Mouse (Mus musculus) kidney, postnatal 25 days (tissue): ENCODE data around the gene Man2b1.

Experiments
- DNase-seq, 2 experiments: peaks; one replicate each; pipeline ENCODE4 v3.0.0; 2021; ENCODE audit warnings: mixed read lengths in 2 of 2

Gene Man2b1

DNA sequence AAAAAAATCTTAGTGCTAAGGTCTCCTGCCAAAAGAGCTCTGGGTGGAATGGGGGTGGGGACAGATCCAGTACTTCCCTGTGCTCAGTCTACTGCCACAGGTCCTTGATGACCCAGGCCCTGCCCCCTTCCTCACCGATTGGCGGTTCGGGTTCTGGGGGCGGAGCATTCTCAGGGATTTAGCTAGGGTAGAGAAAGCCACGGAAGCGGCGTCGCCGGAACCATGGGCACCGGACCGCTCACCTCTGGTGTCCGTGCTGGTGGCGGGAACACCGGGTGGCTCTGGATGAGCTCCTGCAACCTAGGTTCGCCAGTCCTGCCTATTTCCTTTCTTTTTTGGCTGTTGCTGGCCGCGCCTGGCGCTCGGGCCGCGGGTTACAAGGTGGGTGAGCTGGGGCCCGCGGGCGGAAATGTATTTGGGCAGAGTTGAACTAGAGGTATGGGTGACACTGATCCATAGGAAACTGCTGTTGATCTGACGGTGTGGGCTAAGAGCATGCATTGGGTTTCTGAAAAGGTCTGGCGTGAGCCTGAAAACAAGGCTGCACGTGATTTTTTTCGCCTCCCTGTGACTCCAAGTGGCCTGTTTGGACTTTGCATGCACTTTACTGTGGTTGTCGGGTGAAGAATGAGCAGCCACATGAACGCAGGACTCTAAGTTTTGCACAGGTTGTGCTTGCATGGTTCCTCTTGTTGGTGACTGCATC lies at the start of gene Man2b1:
Gene Man2b1 (plus strand): TSS at position 163 of the 706 bp plus-strand sequence.
- DNase-seq = peak; percentile 95 to 97

DNA sequence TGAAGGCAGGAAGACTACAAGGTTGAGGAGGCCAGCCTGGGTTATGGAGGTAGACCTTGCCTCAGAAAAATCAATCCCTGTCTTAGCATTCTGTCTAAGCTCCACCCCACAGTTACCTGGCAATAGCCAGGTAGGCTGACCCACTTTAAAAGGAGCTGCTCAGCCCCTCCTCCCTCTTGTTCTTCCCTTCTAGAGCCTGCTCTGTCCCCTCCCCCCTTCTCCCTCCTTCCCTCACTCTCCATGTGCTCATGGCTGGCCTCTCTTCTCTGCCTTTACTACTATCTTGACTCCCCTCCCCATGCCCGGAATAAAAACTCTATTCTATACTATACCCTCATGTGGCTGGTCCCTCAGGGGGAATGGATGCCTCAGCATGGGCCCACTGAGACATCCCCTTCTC lies 49.2 kb upstream of the Man2b1 start:
- peak; percentile 40 to 58 for DNase-seq

DNA sequence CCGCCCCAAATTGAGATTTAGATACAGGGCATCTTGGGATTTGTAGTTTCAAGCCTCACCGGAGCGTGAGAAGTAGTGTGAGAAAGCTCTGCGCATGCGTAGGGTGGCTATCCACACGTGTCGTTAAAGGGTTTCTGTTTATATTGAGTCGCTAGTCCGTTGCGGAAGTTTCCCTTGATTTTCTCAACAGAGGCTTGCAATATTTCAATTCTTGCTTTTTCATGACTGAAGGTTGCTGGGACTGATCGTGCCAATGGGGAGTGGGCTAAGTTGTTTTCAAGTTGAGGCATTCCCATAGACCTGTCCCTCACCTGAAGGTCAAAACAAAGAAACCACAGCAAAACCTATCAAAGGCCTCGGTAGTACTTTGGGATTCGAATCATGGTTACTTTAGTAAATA lies 48.3 kb upstream of the Man2b1 start:
- peak; percentile 89 to 91 for DNase-seq

DNA sequence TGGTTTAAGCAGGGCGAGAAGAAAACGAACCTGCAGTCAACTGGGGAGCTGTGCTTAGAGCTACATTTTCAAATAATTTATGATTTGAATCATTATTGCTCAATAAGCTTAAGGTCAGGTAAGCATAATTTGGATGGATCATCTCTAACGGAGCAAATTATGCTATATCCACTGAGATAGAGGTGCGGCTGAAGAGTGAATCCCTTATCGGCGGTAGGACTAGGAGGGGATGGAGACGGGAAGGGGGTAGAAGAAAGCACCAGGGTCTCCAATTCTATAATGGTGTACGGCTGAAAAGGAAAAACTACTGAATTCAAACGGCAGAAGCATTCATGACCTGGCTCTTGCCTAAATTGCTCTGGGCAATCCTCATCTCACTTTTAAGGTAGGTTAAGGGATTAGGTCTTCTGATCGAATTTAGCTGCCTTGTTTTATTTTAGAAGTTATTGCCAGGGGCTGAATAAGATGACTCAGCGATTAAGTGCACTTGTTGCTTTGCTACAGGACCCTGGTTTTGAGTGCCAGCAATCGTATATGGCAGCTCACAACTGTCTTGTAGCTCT lies 47.8 kb upstream of the Man2b1 start:
- DNase-seq = no peak

DNA sequence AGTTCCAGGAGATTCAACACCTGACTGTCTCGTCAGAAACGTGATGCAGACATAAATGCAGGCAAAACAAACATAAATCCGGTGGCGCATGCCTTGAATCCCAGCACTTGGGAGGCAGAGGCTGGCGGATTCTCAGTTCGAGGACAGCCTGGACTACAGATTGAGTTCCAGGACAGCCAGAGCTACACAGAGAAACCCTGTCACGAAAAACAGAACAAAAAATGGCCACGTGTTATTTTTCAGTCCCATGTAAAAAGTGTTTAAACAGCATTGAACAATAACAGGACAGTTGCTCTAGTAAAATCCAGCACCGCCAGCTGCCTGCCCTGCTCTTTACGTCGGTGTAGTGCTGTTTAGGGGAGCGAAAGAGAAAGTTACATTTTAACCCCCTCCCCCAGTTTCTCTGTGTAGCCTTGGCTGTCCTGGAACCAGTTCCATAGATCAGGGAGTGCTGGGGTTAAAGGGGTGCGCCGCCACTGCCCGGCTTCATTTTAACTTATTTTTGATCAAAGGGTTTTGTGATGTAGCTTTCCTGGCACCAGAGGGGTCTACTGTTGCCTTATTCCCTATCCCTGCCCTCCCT lies 47.3 kb upstream of the Man2b1 start:
- peak; percentile 34 to 44 for DNase-seq

DNA sequence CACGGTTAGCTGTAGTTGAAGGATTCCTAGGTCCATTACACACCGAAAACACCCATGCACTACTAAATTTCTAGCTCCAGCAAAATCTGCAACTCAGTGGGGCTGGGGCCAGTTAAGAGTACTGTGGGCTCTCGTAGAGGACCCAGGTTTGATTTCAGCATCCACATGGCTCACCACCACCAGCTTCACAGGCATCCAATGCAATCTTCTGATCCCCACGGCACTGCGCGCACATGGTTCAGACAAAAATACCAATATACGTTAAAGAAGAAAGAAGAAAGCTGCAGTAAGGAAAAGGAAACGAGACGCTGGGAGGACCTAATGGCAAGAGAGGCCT lies 46.7 kb upstream of the Man2b1 start:
- no peak for DNase-seq

DNA sequence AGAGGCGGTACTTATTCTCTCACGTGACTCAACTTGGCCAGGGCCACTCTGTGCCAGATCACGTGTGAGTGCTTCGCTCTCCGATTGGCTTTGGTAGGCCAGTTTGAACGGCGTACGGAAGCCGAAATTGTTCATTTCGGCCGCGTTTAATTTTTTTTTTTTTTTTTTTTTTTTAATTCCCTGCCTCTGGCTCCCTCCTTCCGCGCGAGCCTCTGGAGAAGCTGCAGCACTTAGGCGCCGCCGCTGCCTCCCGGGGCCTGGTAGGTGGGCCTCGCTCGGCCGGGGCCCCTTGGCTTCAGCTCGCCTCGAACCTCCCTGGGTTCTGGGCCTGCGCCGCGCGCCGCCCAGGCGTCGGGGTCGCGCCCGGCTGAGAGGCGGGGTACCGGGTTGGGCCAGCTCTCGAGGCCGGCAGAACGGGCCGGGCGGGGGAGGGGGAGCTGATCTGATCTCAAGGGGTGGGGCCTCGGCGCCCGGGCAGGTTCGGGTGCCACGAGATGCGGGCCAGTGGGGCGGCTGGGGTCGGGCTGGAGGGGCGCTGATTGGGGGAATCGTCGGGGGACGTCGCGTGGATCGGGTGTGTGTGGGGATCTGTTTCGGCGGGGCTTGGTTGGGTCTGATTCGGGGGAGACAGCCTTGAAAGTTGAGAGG lies 46.2 kb upstream of the Man2b1 start, which contains the start of gene Tnpo2:
Gene Tnpo2 (plus strand): TSS at position 198 of the 648 bp plus-strand sequence.
- DNase-seq = peak; percentile 95 to 98

DNA sequence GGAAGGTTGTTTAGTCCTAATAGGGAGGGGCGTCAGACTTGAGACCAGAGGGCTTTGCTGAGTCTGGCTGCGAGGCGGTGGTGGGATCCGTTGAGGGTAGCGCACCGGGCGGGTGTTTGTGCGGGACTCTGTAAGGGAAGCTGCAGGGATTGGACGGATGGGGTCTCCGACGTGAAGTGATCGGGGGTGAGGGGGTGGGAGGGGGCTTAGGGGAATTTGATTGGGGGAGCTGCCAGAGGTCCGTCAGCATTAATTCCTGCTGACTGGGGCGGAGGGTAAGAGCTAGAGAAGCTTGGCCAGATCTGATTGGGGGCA lies 45.7 kb upstream of the Man2b1 start:
- no peak for DNase-seq

DNA sequence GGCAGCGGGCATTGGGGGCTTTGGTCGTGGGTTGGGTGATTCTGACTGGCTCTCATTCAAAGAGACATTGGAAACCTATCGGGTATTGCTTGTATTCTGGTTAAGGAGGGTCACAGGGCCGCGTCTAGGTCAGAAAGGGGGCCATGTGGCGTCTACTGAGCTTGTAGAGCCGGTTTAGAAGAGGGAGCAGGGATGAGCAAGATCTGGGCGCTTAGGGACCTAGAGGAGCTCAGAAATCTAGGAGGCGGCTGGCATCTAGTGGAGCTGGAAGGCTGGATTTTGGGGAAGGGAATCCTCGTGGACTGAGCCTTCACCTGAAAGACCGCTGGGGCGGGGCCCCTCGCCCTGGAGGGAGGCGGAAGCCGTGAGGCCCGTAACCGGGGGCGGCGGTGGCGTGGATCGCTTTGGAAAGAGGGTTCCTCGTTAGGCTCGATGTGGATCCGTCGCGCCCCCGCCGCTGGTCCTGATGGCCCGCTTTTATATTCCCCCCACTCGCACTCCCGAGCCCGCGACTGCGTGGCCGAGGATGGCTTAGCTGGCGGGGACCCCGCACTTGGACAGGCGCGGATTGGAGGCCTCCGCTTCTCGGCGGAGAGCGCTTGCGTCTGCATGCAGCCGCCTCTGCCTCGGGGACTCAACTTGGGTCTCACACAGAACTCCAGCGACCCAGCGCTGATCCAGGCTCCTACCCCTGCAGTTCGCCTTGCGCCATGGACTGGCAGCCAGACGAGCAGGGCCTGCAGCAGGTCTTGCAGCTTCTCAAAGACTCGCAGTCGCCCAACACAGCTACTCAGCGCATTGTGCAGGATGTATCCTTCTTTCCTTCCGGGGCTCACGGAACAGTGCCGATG lies 45.2 kb upstream of the Man2b1 start:
- peak; percentile 28 to 66 for DNase-seq

DNA sequence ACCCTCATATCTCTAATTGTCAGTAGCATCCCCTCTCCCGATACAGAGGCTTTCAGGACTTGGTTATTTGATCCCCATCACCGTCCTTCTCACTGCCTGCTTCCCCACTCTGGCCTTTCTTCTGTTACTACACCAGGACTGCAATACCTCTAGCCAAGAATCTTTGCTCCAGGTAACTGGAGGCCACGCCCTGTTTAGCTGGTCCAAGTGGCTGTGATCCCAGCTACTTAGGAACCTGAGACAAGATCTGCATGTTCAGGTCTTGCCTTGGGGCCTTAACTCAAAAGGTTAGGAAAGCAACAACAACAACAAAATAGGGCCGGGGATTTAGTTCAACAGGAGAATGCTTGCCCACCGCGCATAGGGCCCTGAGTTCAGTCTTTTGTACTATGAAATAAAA lies 39.5 kb upstream of the Man2b1 start:
- no peak for DNase-seq

DNA sequence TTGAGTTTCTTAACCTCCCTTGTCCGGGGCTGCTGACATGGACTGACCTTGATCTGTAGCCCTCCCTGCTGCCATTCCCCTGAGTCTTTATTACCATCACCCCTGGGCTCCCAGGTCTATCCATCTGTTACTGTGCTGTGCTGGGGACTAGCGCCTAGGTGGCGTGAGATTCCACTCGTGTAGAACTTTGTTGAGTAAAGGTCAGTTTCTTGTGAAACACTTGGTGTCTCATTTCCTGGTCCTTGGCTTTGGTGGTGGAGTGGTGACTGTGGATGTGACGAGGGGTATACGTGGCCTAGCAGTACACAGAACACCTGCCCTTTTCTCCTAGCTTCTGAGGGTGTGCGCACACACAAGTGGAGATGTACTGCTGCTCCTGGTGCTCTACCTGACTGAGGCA lies 25.7 kb upstream of the Man2b1 start:
- DNase-seq = no peak

DNA sequence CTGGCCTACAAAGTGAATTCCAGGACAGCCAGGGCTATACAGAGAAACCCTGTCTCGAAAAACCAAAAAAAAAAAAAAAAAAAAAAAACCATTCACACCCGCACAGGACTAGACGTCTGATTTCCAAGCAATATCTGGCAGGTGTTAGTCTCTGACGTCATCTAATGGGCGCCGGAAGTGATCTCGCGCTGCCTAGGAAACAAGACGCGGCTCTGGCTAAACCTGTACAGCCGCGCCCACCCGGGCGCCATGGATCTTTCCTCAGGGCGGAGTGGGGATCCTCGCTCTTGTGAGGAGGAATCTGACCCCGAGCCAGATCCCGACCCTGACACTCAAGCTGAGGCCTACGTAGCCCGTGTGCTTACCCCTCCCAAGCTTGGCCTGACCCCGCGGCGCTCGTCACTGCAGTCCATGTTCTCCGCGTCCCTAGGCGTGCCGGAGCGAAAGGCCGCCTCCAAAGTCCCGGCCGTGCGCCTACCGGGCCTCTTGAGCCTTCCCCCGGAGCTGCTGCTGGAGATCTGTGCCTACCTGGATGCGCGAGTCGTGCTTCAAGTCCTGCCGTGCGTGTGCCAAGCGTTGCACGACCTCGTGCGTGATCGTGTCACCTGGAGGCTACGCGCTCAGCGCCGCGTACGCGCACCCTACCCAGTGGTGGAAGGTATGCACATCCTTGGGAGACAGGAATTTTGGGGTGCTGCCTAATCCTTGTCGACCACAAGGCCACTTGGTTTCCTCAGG lies 23.0 kb upstream of the Man2b1 start, which contains the start of gene Fbxw9:
Gene Fbxw9 (plus strand): TSS at position 177 of the 738 bp plus-strand sequence.
- DNase-seq = peak; percentile 94 to 95

DNA sequence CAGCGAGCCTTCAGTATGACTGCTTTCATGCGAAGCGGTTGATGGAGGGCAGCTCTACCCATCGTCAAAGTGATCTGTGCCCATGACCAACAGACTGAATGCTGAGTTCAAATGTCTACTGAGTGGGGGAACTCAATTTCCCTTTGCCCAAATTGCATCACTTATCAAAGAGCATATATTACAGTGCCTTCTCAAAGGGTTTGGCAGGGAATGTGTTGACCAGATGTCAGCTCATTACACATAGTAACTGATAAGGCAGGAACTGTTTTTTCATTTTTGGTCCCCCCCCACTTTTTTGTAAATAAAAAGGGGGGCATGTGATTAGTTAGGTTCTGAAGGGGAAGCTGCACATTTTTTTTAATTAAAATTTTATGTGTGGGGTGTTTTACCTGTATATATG lies 20.5 kb upstream of the Man2b1 start:
- DNase-seq = no peak

DNA sequence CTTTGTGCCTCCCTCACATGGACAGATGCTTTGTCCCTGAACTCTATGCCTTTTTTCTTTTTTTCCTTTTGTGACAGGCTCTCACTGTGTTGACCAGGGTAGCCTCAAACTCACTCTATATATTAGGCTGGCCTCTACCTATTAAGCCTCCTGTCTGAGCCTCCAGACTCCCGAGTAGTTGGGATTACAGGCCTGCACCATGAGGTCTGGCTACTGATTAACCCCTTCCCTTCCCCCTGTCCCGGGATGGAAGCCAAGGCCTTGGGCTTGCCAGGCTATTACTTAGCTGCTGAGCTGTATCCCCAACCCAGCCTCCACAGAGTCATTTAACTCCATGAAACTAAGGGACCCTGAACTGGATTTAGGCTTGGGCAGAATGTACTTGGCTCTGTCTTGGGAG lies 17.9 kb upstream of the Man2b1 start:
- DNase-seq = peak; percentile 85 to 92

DNA sequence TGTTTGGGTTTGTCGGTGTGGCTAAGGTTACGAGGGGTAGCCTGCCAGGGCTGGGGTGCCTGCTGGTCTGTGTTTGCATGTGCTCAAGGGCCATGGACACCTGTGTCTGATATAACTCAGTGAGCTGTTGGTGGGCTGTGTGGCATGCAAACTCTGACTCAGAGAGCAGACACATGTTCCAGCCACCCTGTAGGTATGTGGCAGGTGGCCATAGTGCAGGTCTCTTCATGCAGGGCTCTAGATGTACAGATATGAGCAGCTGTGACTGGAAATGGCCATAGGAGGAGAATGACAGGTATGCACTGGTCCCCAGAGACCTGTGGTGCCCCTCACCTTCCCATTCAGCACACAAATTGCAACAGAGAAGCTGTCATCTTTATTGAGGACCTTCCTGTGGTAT lies 15.9 kb upstream of the Man2b1 start:
- DNase-seq = no peak

DNA sequence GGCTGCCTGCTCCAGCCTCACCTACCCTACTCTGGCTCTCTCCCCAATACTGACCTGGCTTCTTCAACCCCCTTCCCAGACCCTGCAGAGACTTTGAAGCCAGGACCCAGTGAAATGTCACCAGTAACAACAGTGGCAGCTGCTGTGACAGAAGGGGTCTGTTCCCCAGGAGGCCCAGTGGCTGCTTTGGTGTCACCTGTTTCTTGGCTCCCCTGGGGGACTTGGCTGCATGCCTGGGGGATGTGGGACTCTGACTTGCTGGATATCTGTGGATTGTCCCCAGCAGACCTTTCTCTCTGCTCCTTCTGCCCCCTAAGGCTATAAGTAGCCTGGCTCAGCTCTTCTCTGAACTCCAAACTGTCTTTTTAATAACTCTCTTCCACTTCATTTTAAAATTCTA lies 15.1 kb upstream of the Man2b1 start, which contains the start of gene Gm5741:
Gene Gm5741 (minus strand): TSS at position 1 of the 400 bp plus-strand sequence.
- no peak for DNase-seq

DNA sequence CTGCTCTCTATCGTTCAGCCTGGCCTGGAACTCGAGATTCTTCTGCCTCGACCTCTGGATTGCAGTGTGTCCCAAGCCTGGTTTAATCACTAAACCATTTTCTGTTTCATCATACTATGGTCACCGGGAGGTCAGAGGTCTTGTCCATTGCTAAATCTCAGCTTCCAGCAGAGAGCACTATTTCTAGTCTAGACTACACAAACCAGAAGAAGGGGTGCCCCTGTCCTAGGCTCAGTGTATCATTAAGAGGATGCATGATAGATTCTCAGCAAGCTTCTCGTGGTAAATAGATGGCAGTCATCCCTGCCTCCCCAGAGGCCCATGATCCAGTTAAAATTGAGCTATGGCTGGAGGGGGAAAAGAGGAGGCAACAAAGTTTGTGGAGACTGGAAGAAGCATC lies 12.0 kb upstream of the Man2b1 start:
- DNase-seq = peak in 1 of 2 experiments; percentile 46

DNA sequence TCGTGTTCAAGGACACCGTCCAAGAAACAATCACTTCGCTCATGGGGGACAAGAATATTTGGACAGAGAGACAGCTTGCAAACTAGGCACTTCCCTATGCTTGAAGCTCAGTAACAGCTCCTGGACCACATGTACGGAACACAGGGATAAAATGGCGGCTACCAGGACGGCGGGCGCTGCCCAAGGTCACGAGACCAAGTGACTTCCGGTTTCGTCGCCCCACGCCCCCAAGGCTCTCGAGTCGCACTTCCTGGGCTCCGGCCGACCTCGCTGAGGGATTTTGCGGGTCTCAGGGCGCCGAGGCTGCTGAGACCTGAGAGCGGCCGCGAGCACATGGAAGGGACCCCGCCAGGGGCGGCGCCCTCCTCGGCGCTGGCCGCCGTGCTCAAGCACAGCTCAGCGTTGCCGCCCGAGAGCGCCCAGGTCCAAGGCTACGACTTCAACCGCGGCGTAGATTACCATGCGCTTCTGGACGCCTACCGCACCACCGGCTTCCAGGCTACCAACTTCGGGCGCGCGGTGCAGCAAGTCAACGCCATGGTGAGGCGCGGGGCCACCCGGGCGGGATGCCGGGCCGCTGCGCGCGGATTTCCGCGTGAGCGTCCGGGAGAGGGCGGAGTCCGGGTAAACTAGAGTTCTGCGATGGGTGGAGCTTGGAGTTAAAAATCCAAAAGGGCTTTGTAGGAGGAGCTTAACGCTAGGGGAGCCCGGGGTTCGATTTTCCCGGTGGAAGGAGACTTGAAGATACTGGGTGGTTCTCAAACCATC lies 11.4 kb upstream of the Man2b1 start, which contains the start of gene Dhps:
Gene Dhps (plus strand): TSS at position 244 of the 768 bp plus-strand sequence.
- peak; percentile 94 to 95 for DNase-seq

DNA sequence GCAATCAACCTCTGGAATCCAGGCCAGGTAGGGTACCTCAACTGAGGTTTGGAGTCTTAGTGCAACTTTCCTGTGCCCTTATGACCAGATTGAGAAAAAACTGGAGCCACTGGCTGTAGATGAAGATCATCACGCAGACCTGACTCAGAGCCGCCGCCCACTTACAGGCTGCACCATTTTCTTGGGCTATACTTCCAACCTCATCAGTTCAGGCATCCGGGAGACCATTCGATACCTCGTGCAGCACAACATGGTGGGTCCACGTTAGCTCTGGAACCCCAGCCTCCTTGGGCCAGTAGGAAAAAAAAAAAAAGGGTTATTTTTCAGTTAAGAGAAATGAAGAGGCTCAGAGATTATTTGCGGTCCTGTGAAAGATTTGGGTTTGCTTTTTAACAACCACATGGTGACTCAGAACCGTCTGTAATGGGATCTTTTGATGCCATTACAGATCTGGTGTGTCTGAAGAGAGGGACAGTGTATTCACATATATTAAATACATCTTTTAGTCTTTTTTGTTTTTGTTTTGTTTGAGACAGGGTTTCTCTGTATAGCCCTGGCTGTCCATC lies 10.6 kb upstream of the Man2b1 start:
- no peak for DNase-seq

DNA sequence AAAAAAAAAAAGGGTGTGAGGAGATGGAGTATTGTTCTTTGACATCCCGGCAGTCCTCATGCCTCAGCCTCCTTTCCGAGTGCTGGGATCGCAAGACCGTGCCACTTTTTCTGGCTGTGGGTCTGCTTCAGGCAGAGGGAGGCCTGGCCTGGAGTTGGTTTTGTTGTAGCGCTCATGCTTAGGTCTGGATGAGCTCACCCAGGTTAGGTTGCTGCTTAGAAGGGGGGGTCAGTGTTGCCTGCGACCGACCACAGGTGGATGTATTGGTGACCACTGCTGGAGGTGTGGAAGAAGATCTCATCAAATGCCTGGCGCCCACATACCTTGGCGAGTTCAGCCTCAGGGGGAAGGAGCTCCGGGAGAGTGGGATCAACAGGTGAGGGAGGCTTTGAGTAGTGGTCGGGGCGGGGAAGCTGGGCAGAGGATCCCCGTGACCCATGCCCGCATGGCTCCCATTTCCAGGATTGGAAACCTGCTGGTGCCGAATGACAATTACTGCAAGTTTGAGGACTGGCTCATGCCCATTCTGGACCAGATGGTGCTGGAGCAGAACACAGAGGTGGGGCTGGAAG lies 9.9 kb upstream of the Man2b1 start:
- DNase-seq = no peak

DNA sequence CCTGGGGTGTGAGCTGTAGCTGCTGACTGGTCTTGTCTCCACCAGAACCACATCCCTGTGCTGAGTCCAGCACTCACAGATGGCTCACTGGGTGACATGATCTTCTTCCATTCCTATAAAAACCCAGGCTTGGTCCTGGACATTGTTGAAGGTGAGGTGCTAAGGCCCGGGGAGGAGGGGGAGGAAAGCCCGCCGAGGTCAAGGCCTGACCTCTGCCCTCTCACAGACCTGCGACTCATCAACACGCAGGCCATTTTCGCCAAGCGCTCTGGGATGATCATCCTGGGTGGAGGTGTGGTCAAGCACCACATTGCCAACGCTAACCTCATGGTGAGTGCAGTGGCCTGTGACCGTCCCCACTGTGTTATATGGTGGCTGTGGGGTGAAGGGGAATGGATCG lies 8.9 kb upstream of the Man2b1 start:
- DNase-seq = no peak
